Mouse (Mus musculus) embryonic facial prominence, embryonic 11.5 days (tissue): Measurements from ENCODE around the gene Hmg20a. TPM values are rescaled to one million over a fixed set of nuclear protein-coding genes. Genes with fewer than 3 reads are reported as not detected.

Source experiments
- ATAC-seq: fragments of 200-750 bp; cut with Nextera tagmentation; replicated peaks from 2 replicates; pipeline ENCODE4 v1.8.0; 2017; ENCODE audit warnings: low read depth; ENCODE audit not compliant: insufficient number of reproducible peaks, low FRiP score, low TSS enrichment
- DNase-seq: peaks from one replicate; pipeline ENCODE4 v3.0.0-alpha.2; 2015; ENCODE audit warnings: low spot score
- H3K27ac ChIP-seq: fragments of 300-500 bp; sonication (generic); replicated peaks from 2 replicates; pipeline ENCODE4 v1.5.1; 2014; ENCODE audit warnings: mild to moderate bottlenecking, low read depth, low read length, control low read depth
- H3K27me3 ChIP-seq: fragments of 300-500 bp; sonication (generic); 2 replicates; pipeline ENCODE4 v1.6.1; 2014; ENCODE audit warnings: mild to moderate bottlenecking, low read length, moderate library complexity, mixed read lengths; ENCODE audit not compliant: control insufficient read depth, insufficient read depth
- H3K36me3 ChIP-seq: fragments of 300-500 bp; sonication (generic); replicated peaks from 2 replicates; pipeline ENCODE4 v1.6.1; 2014; ENCODE audit warnings: low read depth, mild to moderate bottlenecking, low read length, moderate library complexity, mixed read lengths; ENCODE audit not compliant: control insufficient read depth, insufficient read depth
- H3K4me1 ChIP-seq: fragments of 300-500 bp; sonication (generic); 2 replicates; pipeline ENCODE4 v1.6.1; 2014; ENCODE audit warnings: low read length, mixed read lengths; ENCODE audit not compliant: control insufficient read depth, insufficient read depth
- H3K4me2 ChIP-seq: fragments of 300-500 bp; sonication (generic); 2 replicates; pipeline ENCODE4 v1.6.1; 2014; ENCODE audit warnings: low read depth, mild to moderate bottlenecking, control low read depth, low read length, moderate library complexity
- H3K4me3 ChIP-seq: fragments of 300-500 bp; sonication (generic); 2 replicates; pipeline ENCODE4 v1.5.1; 2014; ENCODE audit warnings: low read depth, low read length, control low read depth
- H3K9ac ChIP-seq: fragments of 300-500 bp; sonication (generic); replicated peaks from 2 replicates; pipeline ENCODE4 v1.6.1; 2014; ENCODE audit warnings: mild to moderate bottlenecking, control low read depth, low read length
- H3K9me3 ChIP-seq: fragments of 300-500 bp; sonication (generic); replicated peaks from 2 replicates; pipeline ENCODE4 v1.6.1; 2016; ENCODE audit warnings: mild to moderate bottlenecking, low read length, inconsistent platforms, mixed read lengths; ENCODE audit not compliant: control insufficient read depth
- whole genome bisulfite sequencing: fragments of 180-500 bp; shearing (Covaris S2); extraction: QIAGEN DNeasy Blood & Tissue Kit; methylation state at CpG from one replicate; pipeline ENCODE4 v1.1.7; 2014; 5-methylcytosine and 5-hydroxymethylcytosine counted together
- polyA plus RNA-seq: library from polyadenylated mRNA; unstranded; fragments of >200 nt; fragmentation: Nextera tagmentation; extraction: Ambion mirVana; gene quantifications from 2 replicates; pipeline ENCODE4 v1.2.1, GENCODE M21; 2014

Gene Hmg20a
- polyA plus RNA-seq, 1 experiment from 2014 or later, result 59.2 TPM

DNA sequence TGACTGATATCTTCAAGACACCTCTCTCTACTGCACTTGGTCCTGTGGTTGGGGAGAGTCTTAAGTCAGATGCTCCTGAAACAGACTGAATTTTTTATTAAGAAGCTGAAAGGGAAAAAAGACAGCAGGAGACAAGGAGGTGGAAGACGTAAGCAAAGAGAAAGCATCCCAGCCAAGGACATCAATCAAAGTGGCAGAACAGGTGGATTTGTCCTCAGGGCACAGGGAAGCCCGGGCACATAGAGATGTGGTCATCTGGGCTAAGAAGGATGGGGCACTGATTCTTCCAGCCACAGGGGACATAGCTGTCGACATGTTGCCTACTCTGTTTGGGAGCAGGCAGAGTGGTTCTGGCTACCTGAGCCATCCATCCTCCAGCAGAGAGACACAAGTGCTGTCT, 97.8 kb downstream of the Hmg20a start:
- no peaks in the 10 kb centered on the region for H3K4me1 ChIP-seq
- no peak for ATAC-seq

GRCm38 (mm10) chr9:56516692-56517263, 98.4 kb downstream of the Hmg20a start:
- ATAC-seq, result no peak
- Histone ChIP-seq H3K36me3 (no peaks in the 10 kb centered on the region), H3K27ac (no peak overlapping the region), H3K27me3 (no peaks in the 10 kb centered on the region), H3K4me1 (no peaks in the 10 kb centered on the region), H3K4me3 (no peak overlapping the region), H3K9ac (no peak overlapping the region), H3K4me2 (no peak overlapping the region), H3K9me3 (no peaks in the 10 kb centered on the region)
- DNase-seq, result no peak
- 46% methylated on average over 4 of the region's 4 CpGs for WGBS

More for the DNA sequence above, 97.8 kb downstream of the Hmg20a start:
- H3K4me3 ChIP-seq, result no peak overlapping the region
- H3K27ac ChIP-seq, result no peak overlapping the region
- H3K27me3 ChIP-seq, result no peaks in the 10 kb centered on the region
- H3K36me3 ChIP-seq, result no peaks in the 10 kb centered on the region
- H3K9ac ChIP-seq, result no peak overlapping the region
- no peak overlapping the region for H3K4me2 ChIP-seq
- 51% methylated on average over 3 of the region's 3 CpGs for WGBS
- no peak for DNase-seq
- H3K9me3 ChIP-seq, result no peaks in the 10 kb centered on the region

GRCm38 (mm10) chr9:56522281-56522680, 103.9 kb downstream of the Hmg20a start:
- ATAC-seq (no peak), DNase-seq (no peak)
- no peak overlapping the region for H3K9ac ChIP-seq
- no peak overlapping the region for H3K4me3 ChIP-seq
- WGBS, result 69% methylated on average over 10 of the region's 10 CpGs
- H3K4me1 ChIP-seq, result no peaks in the 10 kb centered on the region
- no peaks in the 10 kb centered on the region for H3K27me3 ChIP-seq
- H3K9me3 ChIP-seq, result no peaks in the 10 kb centered on the region
- no peaks in the 10 kb centered on the region for H3K36me3 ChIP-seq
- H3K27ac ChIP-seq, result no peak overlapping the region
- H3K4me2 ChIP-seq, result no peak overlapping the region

DNA sequence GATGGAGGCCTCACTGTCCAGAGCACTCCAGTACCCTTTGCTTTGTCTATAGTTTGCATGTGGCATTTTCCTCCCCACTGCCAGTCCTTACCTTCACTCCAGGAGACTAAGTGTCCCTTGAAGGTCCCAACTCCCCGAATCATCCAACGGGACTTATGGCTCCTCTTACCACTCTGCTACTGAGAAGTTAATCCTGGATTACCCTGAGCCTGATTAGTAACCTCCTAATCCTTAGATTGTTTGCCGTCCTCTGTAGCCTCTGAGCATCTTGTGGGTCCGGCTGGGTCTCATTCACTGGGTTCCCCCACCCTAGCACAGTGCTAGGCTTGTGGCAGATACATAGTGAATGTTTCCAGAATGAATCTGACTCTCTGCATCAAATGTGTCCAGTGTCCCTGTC, 109.5 kb downstream of the Hmg20a start:
- 51% methylated on average over 4 of the region's 4 CpGs for WGBS
- ATAC-seq, result no peak

GRCm38 (mm10) chr9:56531991-56532390, 113.6 kb downstream of the Hmg20a start:
- Histone ChIP-seq H3K36me3 (no peaks in the 10 kb centered on the region), H3K4me1 (no peaks in the 10 kb centered on the region), H3K27me3 (no peaks in the 10 kb centered on the region), H3K27ac (no peak overlapping the region), H3K9me3 (no peaks in the 10 kb centered on the region), H3K4me2 (no peak overlapping the region), H3K4me3 (no peak overlapping the region), H3K9ac (no peak overlapping the region)
- no peak for ATAC-seq
- DNase-seq, result no peak

More for the DNA sequence above, 109.5 kb downstream of the Hmg20a start:
- DNase-seq, result no peak
- Histone ChIP-seq H3K4me1 (no peaks in the 10 kb centered on the region), H3K9ac (no peak overlapping the region), H3K4me2 (no peak overlapping the region), H3K4me3 (no peak overlapping the region), H3K9me3 (no peaks in the 10 kb centered on the region), H3K36me3 (no peaks in the 10 kb centered on the region), H3K27ac (no peak overlapping the region), H3K27me3 (no peaks in the 10 kb centered on the region)

DNA sequence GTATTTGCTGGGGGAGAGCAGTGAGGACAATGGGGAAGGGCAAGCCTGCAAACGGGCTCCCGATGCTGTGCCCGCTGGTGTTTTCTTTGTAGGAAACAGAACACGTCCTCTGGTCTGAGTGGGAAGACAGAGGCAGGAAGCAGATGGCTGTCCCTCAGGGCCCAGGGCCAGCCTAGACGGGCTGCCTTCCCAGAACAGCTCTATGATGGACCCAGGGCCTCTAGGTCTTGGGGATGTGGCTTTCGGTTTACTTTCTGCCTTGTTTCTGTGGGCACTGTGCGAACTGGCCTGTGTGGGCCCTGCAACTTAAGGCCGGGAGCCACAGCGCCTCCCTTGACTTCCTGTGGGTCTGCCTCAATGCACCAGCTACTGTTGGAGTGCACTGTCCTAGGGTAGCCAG, 115.5 kb downstream of the Hmg20a start:
- DNase-seq (no peak), ATAC-seq (no peak)
- Histone ChIP-seq H3K4me2 (no peak overlapping the region), H3K36me3 (no peaks in the 10 kb centered on the region), H3K4me3 (no peak overlapping the region), H3K27me3 (no peaks in the 10 kb centered on the region), H3K4me1 (no peaks in the 10 kb centered on the region), H3K9me3 (no peaks in the 10 kb centered on the region), H3K9ac (no peak overlapping the region), H3K27ac (0 out of 2 replicates have a peak overlapping the region, but pooled peaks have one; percentile 20)
- 66% methylated on average over 9 of the region's 9 CpGs for WGBS

DNA sequence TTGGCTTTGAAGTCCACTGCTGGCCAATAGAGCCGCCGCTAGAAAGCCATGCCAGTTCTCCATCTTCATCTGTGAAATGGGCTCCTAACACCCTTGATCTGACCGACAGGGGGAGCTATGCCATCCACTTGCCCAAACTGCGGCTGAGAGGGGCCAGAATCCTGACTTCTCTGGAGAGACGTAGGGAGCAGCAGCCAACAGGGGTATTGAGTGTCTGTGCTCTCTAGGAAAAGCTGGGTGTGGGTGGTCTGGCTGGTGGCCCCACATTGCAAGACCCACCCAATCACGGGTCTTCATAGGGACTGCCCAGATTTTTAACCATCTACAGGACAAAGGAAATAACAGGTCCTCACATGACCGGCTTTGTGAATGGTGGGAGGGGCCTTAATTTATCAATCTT, 116.3 kb downstream of the Hmg20a start:
- ATAC-seq, result no peak
- H3K27ac ChIP-seq, result 0 out of 2 replicates have a peak overlapping the region, but pooled peaks have one; percentile 20
- H3K9me3 ChIP-seq, result no peaks in the 10 kb centered on the region
- no peaks in the 10 kb centered on the region for H3K4me1 ChIP-seq
- no peak for DNase-seq
- H3K4me2 ChIP-seq, result no peak overlapping the region
- no peaks in the 10 kb centered on the region for H3K36me3 ChIP-seq
- no peak overlapping the region for H3K4me3 ChIP-seq
- whole genome bisulfite sequencing, result 49% methylated on average over 7 of the region's 7 CpGs
- no peak overlapping the region for H3K9ac ChIP-seq
- H3K27me3 ChIP-seq, result no peaks in the 10 kb centered on the region

DNA sequence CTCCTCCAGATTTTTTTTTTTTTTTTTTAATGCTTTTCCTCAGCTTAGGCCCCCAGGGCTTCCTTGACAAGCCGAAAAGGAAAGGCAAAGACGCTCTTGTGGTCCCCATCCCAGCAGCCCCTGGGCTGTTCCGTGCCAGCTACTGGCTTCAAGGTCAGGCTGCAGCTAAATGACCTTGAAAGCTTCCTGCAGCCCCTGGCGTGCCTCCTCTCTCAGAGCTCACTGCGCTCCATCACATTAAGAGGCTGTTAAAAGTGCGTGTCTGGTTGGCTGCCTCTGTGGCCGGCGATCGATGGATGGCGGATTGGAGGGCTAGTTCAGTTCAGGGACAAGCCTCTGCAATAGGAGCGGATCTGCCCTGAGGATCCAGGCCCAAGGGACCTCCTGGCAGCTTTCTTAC, 117.0 kb downstream of the Hmg20a start:
- Histone ChIP-seq H3K27ac (no peak overlapping the region), H3K4me2 (no peak overlapping the region)

More for the DNA sequence above, 117.0 kb downstream of the Hmg20a start:
- ATAC-seq (0 out of 2 replicates have a peak, but pooled peaks have one; percentile 8), DNase-seq (no peak)
- Histone ChIP-seq H3K9me3 (no peaks in the 10 kb centered on the region), H3K9ac (no peak overlapping the region), H3K4me1 (no peaks in the 10 kb centered on the region), H3K36me3 (no peaks in the 10 kb centered on the region), H3K4me3 (no peak overlapping the region), H3K27me3 (no peaks in the 10 kb centered on the region)
- WGBS, result 28% methylated on average over 11 of the region's 11 CpGs
